Mouse (Mus musculus) bone marrow, adult 2 months (tissue): ENCODE results near the gene Tmem203. TPM values are rescaled to one million over a fixed set of nuclear protein-coding genes. Genes with fewer than 3 reads are reported as not detected.

ENCODE experiments used
- H3K27ac ChIP-seq: fragments of 200-500 bp; 2 replicates; pipeline ENCODE4 v1.5.1; 2012; ENCODE audit warnings: low read depth, mild to moderate bottlenecking, control low read depth, inconsistent platforms, low read length; ENCODE audit not compliant: control insufficient read depth, poor library complexity, insufficient read depth
- H3K4me1 ChIP-seq: fragments of 200-500 bp; 2 replicates; pipeline ENCODE4 v1.6.1; 2011; ENCODE audit warnings: low read length; ENCODE audit not compliant: control insufficient read depth, insufficient read depth
- H3K4me3 ChIP-seq: fragments of 200-500 bp; replicated peaks from 2 replicates; pipeline ENCODE3; 2011; ENCODE audit warnings: mild to moderate bottlenecking, low read depth, low read length, control low read depth; ENCODE audit not compliant: control insufficient read depth
- CTCF ChIP-seq: fragments of 200-500 bp; IDR thresholded peaks from 2 replicates; pipeline ENCODE4 v1.5.1; 2011; ENCODE audit warnings: low read length, control low read depth; ENCODE audit not compliant: control insufficient read depth, insufficient read depth
- POLR2A ChIP-seq: fragments of 200-500 bp; IDR thresholded peaks from 2 replicates; pipeline ENCODE4 v1.6.1; 2011; ENCODE audit warnings: low read depth, mild to moderate bottlenecking, control low read depth, low read length, borderline replicate concordance; ENCODE audit not compliant: control insufficient read depth
- WGBS: fragments of 180-500 bp; shearing (Covaris S2); methylation state at CpG from one replicate; pipeline ENCODE4 v1.1.7; 2018; 5-methylcytosine and 5-hydroxymethylcytosine counted together
- polyA plus RNA-seq: library from polyadenylated mRNA; stranded (reverse); fragments of >200 nt; gene quantifications from 2 replicates; pipeline ENCODE4 v1.2.4, GENCODE M21; 2011; ENCODE audit warnings: low replicate concordance; ENCODE audit not compliant: missing spikeins, insufficient read depth, insufficient read length

Gene Tmem203
- polyA plus RNA-seq, 1 experiment: 15.6 TPM

- WGBS: 79% methylated on average over 5 of the region's 5 CpGs
- peak overlapping the region; percentile 27 for H3K4me3 ChIP-seq
- H3K4me1 ChIP-seq: no peaks in the 10 kb centered on the region; the same call in 1 of the 2 replicates
- no peak for TF ChIP-seq POLR2A
- TF ChIP-seq CTCF: no peak
- no peak overlapping the region for H3K27ac ChIP-seq
Observed at GRCm38 (mm10) chr2:25221331-25221772, 33.9 kb upstream of the Tmem203 start.

- H3K4me1 ChIP-seq: no peaks in the 10 kb centered on the region; the same call in 1 of the 2 replicates
- TF ChIP-seq CTCF (peak; percentile 13; the same call in 1 of the 2 replicates), POLR2A (no peak)
- H3K27ac ChIP-seq: peak overlapping the region; percentile 100
- WGBS: 1% methylated on average over 52 of the region's 53 CpGs
- H3K4me3 ChIP-seq: peak overlapping the region; percentile 98
Observed at GRCm38 (mm10) chr2:25223681-25224491, 31.4 kb upstream of the Tmem203 start.

GRCm38 (mm10) chr2:25224492-25224765 is 30.8 kb upstream of the Tmem203 start, which contains the start of gene Tubb4b:
Tubb4b (minus strand) TSS chr2:25224702.
- peak within 1 kb of the TSS; percentile 100 for H3K27ac ChIP-seq
- H3K4me1 ChIP-seq: no peaks in the 10 kb centered on the region; the same call in 1 of the 2 replicates
- 0% methylated on average over 17 of the region's 17 CpGs for WGBS
- TF ChIP-seq CTCF (peak; percentile 10; the same call in 1 of the 2 replicates), POLR2A (peak; percentile 99)
- H3K4me3 ChIP-seq: peak within 1 kb of the TSS; percentile 98

GRCm38 (mm10) chr2:25224766-25225752 is 30.2 kb upstream of the Tmem203 start:
- peak overlapping the region; percentile 75 for H3K4me3 ChIP-seq
- peak overlapping the region; percentile 91 for H3K27ac ChIP-seq
- WGBS: 2% methylated on average over 41 of the region's 41 CpGs
- H3K4me1 ChIP-seq: no peaks in the 10 kb centered on the region; the same call in 1 of the 2 replicates
- peak; percentile 89; the same call in 1 of the 2 replicates for TF ChIP-seq POLR2A
- no peak for TF ChIP-seq CTCF

- 82% methylated on average over 8 of the region's 8 CpGs for WGBS
Observed at GRCm38 (mm10) chr2:25225811-25226379, 29.3 kb upstream of the Tmem203 start.

GRCm38 (mm10) chr2:25226864-25227263 is 28.4 kb upstream of the Tmem203 start:
- no peak overlapping the region for H3K27ac ChIP-seq
- WGBS: 82% methylated on average over 5 of the region's 5 CpGs
- H3K4me3 ChIP-seq: no peak overlapping the region
- TF ChIP-seq CTCF: no peak
- TF ChIP-seq POLR2A: no peak
- no peaks in the 10 kb centered on the region; the same call in 1 of the 2 replicates for H3K4me1 ChIP-seq

More at GRCm38 (mm10) chr2:25225811-25226379, 29.3 kb upstream of the Tmem203 start:
- H3K27ac ChIP-seq: no peak overlapping the region; the same call in 1 of the 2 replicates
- H3K4me1 ChIP-seq: no peaks in the 10 kb centered on the region; the same call in 1 of the 2 replicates
- no peak for TF ChIP-seq CTCF
- no peak for TF ChIP-seq POLR2A
- no peak overlapping the region for H3K4me3 ChIP-seq

- no peak overlapping the region for H3K4me3 ChIP-seq
- TF ChIP-seq POLR2A: no peak
- no peak for TF ChIP-seq CTCF
- no peak overlapping the region for H3K27ac ChIP-seq
- no peaks in the 10 kb centered on the region for H3K4me1 ChIP-seq
- 85% methylated on average over 4 of the region's 4 CpGs for WGBS
Observed at GRCm38 (mm10) chr2:25227406-25227805, 27.8 kb upstream of the Tmem203 start.
